Mouse (Mus musculus): ENCODE measurements around the gene Slc30a5.

DNA sequence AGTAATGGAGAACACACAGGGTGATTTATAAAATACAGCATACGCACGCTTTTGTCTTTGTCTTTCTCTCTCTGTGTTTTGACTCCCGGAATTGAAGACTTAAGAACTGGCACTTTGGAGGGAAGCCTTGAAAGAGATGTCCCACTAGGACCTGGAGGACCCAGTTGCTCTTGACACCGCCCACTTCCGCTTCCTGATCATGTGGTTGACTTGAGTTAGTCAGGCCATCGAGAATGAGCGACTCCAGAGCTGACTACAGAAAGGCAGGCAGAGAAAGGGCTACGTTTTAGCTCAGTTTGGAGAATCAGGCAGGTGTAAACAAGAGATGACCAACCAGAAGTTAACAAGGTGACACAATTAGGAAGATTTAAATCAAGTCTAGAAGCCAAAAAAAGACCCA, 40.3 kb upstream of the Slc30a5 start:
- TF ChIP-seq MAFK (IDR thresholded peaks at IDR 0.05; ENCODE audit: insufficient read depth, low read depth, low read length) (no peak), ZC3H11A (IDR thresholded peaks at IDR 0.05; ENCODE audit: borderline replicate concordance, low read depth, low read length) (no peak)
